Mouse (Mus musculus) neural tube, embryonic 15.5 days (tissue): ENCODE data around the gene Flrt1. TPM values are rescaled to one million over a fixed set of nuclear protein-coding genes. Genes with fewer than 3 reads are reported as not detected.

Source experiments
- ATAC-seq: fragments of 200-750 bp; cut with Nextera tagmentation; 2 replicates; pipeline ENCODE4 v1.8.0; 2017; ENCODE audit warnings: mild to moderate bottlenecking, moderate TSS enrichment, moderate library complexity; ENCODE audit not compliant: low FRiP score
- H3K27ac ChIP-seq: fragments of 300-500 bp; sonication (generic); replicated peaks from 2 replicates; pipeline ENCODE4 v1.5.1; 2015; ENCODE audit warnings: mild to moderate bottlenecking, inconsistent platforms
- H3K27me3 ChIP-seq: fragments of 300-500 bp; sonication (generic); replicated peaks from 2 replicates; pipeline ENCODE4 v1.6.1; 2015; ENCODE audit warnings: inconsistent platforms
- H3K36me3 ChIP-seq: fragments of 300-500 bp; sonication (generic); 2 replicates; pipeline ENCODE4 v1.6.1; 2015; ENCODE audit warnings: inconsistent platforms
- H3K4me1 ChIP-seq: fragments of 300-500 bp; sonication (generic); 2 replicates; pipeline ENCODE4 v1.6.1; 2015; ENCODE audit warnings: inconsistent platforms
- H3K4me2 ChIP-seq: fragments of 300-500 bp; sonication (generic); 2 replicates; pipeline ENCODE4 v1.6.1; 2015; ENCODE audit warnings: inconsistent platforms, mild to moderate bottlenecking, moderate library complexity
- H3K4me3 ChIP-seq: fragments of 300-500 bp; sonication (generic); replicated peaks from 2 replicates; pipeline ENCODE4 v1.5.1; 2015; ENCODE audit warnings: mild to moderate bottlenecking, inconsistent platforms
- H3K9ac ChIP-seq: fragments of 300-500 bp; sonication (generic); replicated peaks from 2 replicates; pipeline ENCODE4 v1.6.1; 2015; ENCODE audit warnings: mild to moderate bottlenecking, inconsistent platforms
- H3K9me3 ChIP-seq: fragments of 300-500 bp; sonication (generic); replicated peaks from 2 replicates; pipeline ENCODE4 v1.6.1; 2016; ENCODE audit warnings: inconsistent platforms
- WGBS: fragments of 180-500 bp; shearing (Covaris S2); methylation state at CpG from one replicate; pipeline ENCODE4 v1.1.7; 2015; ENCODE audit warnings: mixed read lengths; 5-methylcytosine and 5-hydroxymethylcytosine counted together
- polyA plus RNA-seq: library from polyadenylated mRNA; unstranded; fragments of >200 nt; fragmentation: Nextera tagmentation; extraction: Ambion mirVana; gene quantifications from 2 replicates; pipeline ENCODE4 v1.2.1, GENCODE M21; 2015

Flrt1 gene
- polyA plus RNA-seq, 1 experiment from 2014 or later, result 10.9 TPM

DNA sequence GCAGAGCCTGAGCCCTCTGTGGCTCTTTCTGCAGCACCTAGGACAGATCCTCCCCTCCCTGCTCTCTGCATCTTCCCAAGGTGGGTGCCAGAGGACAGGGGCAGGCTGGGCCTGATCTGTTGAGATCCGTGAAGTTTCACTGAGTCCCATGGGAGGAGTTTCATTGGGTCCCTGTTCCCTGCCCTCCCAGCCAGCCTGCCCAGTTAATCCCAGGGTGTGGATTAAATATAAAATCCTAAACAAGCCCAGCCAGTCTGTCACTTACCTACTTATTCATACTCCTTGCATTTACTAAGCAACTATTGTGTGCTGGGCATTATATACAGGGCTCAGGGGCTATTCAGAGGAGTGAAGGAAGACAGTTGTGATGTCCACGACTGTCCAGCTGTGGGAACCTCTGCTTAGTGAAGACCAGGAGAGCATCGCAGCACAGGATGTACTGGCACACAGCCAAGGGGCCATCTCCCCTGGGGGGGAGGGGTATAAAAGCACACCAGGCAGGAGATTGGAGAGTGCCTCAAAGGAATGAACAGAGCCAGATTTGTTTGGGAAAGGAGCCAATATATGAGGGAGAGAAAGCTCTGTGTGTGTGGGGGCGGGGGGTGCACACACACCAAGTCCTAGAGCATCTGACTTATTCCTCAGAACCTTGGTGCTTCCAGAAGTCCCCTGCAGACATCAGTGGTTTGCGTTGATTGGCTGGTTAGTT lies 36.8 kb upstream of the Flrt1 start:
- H3K9me3 ChIP-seq, result no peaks in the 10 kb centered on the region
- H3K36me3 ChIP-seq, result no peaks in the 10 kb centered on the region
- 42% methylated on average over 5 of the region's 5 CpGs for WGBS
- H3K27me3 ChIP-seq, result peaks cover 9% of the 10 kb centered on the region; the same call in 1 of the 2 replicates
- no peak overlapping the region for H3K9ac ChIP-seq
- ATAC-seq, result no peak
- H3K4me1 ChIP-seq, result peaks cover 94% of the 10 kb centered on the region
- no peak overlapping the region for H3K4me3 ChIP-seq
- peak overlapping the region; percentile 58 for H3K27ac ChIP-seq
- no peak overlapping the region for H3K4me2 ChIP-seq

- Histone ChIP-seq H3K4me3 (no peak overlapping the region), H3K9me3 (no peaks in the 10 kb centered on the region), H3K4me2 (no peak overlapping the region), H3K9ac (peak overlapping the region; percentile 20; the same call in 1 of the 2 replicates), H3K27ac (peak overlapping the region; percentile 58), H3K36me3 (no peaks in the 10 kb centered on the region), H3K27me3 (peaks cover 12% of the 10 kb centered on the region; the same call in 1 of the 2 replicates), H3K4me1 (peaks cover 98% of the 10 kb centered on the region)
- no peak for ATAC-seq
- 31% methylated on average over 12 of the region's 12 CpGs for WGBS
These were observed 35.4 kb upstream of the Flrt1 start for GRCm38 (mm10) chr19:7140856-7141421.

DNA sequence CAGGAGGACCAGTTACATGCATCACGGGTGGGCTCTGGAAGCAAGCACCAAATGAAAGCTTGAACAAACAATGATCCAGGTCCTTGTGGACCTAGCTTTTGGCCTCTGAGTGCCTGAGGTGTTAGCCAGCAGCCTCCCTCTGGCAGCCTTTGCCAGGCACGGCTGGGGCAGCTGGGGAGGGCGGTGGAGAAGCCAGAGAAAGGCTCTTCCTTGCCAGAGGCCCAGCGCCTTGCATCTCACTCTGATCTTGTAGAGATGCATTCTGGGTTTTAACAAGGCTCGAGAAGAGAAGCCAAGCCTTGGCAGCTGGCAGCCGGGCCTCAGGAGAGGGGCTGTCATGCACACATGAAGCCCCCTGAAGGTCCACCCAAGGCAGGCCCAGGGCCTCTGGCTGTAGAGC lies 34.8 kb upstream of the Flrt1 start:
- Histone ChIP-seq H3K4me2 (no peak overlapping the region), H3K27ac (peak overlapping the region; percentile 58), H3K9me3 (no peaks in the 10 kb centered on the region), H3K27me3 (peaks cover 7% of the 10 kb centered on the region; the same call in 1 of the 2 replicates), H3K4me3 (no peak overlapping the region), H3K4me1 (peaks cover 99% of the 10 kb centered on the region), H3K36me3 (no peaks in the 10 kb centered on the region), H3K9ac (no peak overlapping the region; the same call in 1 of the 2 replicates)
- WGBS, result 48% methylated on average over 6 of the region's 6 CpGs
- no peak for ATAC-seq

- H3K9ac ChIP-seq, result no peak overlapping the region
- ATAC-seq, result no peak
- 58% methylated on average over 4 of the region's 4 CpGs for WGBS
- H3K4me3 ChIP-seq, result no peak overlapping the region
- H3K36me3 ChIP-seq, result no peaks in the 10 kb centered on the region
- H3K4me1 ChIP-seq, result peaks cover 100% of the 10 kb centered on the region
- no peak overlapping the region for H3K4me2 ChIP-seq
- H3K9me3 ChIP-seq, result no peaks in the 10 kb centered on the region
- H3K27me3 ChIP-seq, result peaks cover 7% of the 10 kb centered on the region; the same call in 1 of the 2 replicates
- no peak overlapping the region for H3K27ac ChIP-seq
These were observed 33.8 kb upstream of the Flrt1 start for GRCm38 (mm10) chr19:7139321-7139720.

- peaks cover 99% of the 10 kb centered on the region for H3K4me1 ChIP-seq
- no peak overlapping the region for H3K4me3 ChIP-seq
- 12% methylated on average over 14 of the region's 14 CpGs for WGBS
- peaks cover 7% of the 10 kb centered on the region; the same call in 1 of the 2 replicates for H3K27me3 ChIP-seq
- H3K9ac ChIP-seq, result no peak overlapping the region; the same call in 1 of the 2 replicates
- no peak for ATAC-seq
- no peak overlapping the region for H3K4me2 ChIP-seq
- no peaks in the 10 kb centered on the region for H3K36me3 ChIP-seq
- H3K9me3 ChIP-seq, result no peaks in the 10 kb centered on the region
- peak overlapping the region; percentile 58 for H3K27ac ChIP-seq
These were observed 32.8 kb upstream of the Flrt1 start for GRCm38 (mm10) chr19:7138327-7138726.

DNA sequence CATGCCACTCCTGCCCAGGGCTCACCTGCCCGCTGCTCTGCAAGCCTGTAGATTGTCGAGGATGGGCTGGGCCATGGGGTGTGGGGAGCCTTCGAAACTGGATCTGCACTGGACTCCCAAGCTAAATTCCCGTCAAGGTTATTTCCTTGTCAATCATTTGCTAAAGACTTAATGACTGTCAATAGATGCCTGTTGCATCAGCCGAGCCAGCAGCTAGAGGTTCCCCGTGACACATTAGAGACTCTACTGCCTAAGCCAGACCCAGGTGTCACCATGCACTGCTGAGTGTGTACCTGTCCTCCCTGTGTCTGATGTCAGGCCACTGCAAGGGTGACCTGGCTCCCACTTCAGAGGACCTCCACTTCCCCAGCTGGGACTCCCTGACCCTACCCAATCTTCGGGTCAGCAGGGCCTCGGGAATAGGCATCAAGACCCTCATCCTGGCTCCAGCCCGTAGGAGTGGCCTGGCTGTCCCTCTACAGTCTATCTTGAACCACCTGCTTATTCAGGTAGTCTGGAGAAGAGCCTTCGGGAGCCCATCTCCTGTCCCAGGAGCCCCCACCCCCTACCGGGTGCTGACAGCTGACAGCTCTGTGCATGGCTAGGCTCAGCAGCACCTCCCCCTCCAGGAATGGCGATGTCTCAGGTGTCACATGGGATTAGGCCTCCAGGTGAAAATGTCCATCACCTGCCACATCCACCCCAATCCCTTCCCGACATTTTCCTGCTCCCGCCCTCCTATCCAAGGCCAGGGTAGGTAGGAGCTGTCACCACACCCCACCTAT lies 31.4 kb upstream of the Flrt1 start:
- H3K36me3 ChIP-seq, result no peaks in the 10 kb centered on the region
- no peak overlapping the region for H3K4me3 ChIP-seq
- H3K27me3 ChIP-seq, result peaks cover 9% of the 10 kb centered on the region; the same call in 1 of the 2 replicates
- peak overlapping the region; percentile 81 for H3K27ac ChIP-seq
- H3K4me2 ChIP-seq, result no peak overlapping the region
- no peak for ATAC-seq
- H3K4me1 ChIP-seq, result peaks cover 91% of the 10 kb centered on the region
- WGBS, result 34% methylated on average over 14 of the region's 14 CpGs
- no peak overlapping the region for H3K9ac ChIP-seq
- no peaks in the 10 kb centered on the region for H3K9me3 ChIP-seq

GRCm38 (mm10) chr19:7136016-7136415 lies 30.5 kb upstream of the Flrt1 start:
- Histone ChIP-seq H3K9ac (0 out of 2 replicates have a peak overlapping the region, but pooled peaks have one; percentile 28), H3K4me3 (no peak overlapping the region), H3K27ac (peak overlapping the region; percentile 81), H3K36me3 (no peaks in the 10 kb centered on the region), H3K4me1 (peaks cover 82% of the 10 kb centered on the region), H3K4me2 (peak overlapping the region; percentile 34), H3K27me3 (peaks cover 11% of the 10 kb centered on the region; the same call in 1 of the 2 replicates), H3K9me3 (no peaks in the 10 kb centered on the region)
- 12% methylated on average over 9 of the region's 9 CpGs for WGBS
- ATAC-seq, result peak; percentile 32

DNA sequence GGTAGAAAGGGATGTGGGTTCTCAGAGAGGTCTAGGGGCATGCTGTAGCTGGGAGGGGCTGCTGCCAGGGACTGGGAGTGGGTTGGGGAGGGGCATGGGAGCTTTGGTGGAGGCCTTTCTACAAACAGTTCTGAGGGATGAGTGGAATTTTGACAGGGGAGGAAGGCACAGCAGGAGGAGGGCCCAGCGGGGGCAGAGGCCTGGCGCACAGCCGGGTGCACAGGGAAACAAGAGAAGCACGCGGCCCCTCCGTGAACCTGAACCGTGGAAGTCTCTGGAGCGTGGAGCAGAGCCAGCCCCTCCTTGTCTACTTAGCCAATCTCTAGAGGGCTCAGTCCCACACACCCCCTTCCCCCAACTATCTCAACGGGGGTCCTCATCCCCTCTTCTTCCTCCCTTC lies 30.0 kb upstream of the Flrt1 start:
- H3K9ac ChIP-seq, result 0 out of 2 replicates have a peak overlapping the region, but pooled peaks have one; percentile 28

GRCm38 (mm10) chr19:7134631-7135091 lies 29.1 kb upstream of the Flrt1 start:
- Histone ChIP-seq H3K9ac (no peak overlapping the region), H3K4me3 (no peak overlapping the region), H3K27me3 (peaks cover 11% of the 10 kb centered on the region; the same call in 1 of the 2 replicates), H3K4me2 (no peak overlapping the region), H3K36me3 (no peaks in the 10 kb centered on the region), H3K4me1 (peaks cover 69% of the 10 kb centered on the region), H3K9me3 (no peaks in the 10 kb centered on the region), H3K27ac (peak overlapping the region; percentile 81)
- ATAC-seq, result peak; percentile 21
- 14% methylated on average over 17 of the region's 17 CpGs for WGBS

More for the DNA sequence above, 30.0 kb upstream of the Flrt1 start:
- Histone ChIP-seq H3K4me1 (peaks cover 77% of the 10 kb centered on the region), H3K4me2 (peak overlapping the region; percentile 34), H3K27me3 (peaks cover 11% of the 10 kb centered on the region; the same call in 1 of the 2 replicates), H3K9me3 (no peaks in the 10 kb centered on the region), H3K36me3 (no peaks in the 10 kb centered on the region), H3K27ac (peak overlapping the region; percentile 81), H3K4me3 (no peak overlapping the region)
- peak; percentile 65 for ATAC-seq
- 9% methylated on average over 9 of the region's 9 CpGs for WGBS

DNA sequence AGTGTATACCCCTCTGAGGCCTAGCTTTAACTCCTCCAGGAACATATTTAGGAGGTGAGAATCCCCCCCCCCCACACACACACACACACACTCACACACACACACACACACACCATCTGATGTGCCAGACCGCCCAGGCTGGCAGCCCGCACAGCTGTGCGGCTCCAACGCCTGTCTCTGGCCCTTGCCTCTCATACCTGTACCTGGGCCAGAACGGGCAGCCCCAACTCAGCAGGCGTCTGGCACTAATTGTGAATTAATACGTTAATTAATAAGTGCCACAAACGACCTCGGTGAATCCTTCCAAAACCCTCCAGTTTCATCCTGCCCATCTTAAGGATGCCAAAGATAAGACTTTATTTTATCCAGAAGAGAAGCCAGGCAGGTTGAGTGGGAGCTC lies 27.9 kb upstream of the Flrt1 start:
- Histone ChIP-seq H3K4me1 (peaks cover 61% of the 10 kb centered on the region), H3K9ac (no peak overlapping the region), H3K36me3 (no peaks in the 10 kb centered on the region), H3K4me3 (no peak overlapping the region), H3K27ac (no peak overlapping the region), H3K27me3 (peaks cover 11% of the 10 kb centered on the region; the same call in 1 of the 2 replicates), H3K9me3 (no peaks in the 10 kb centered on the region), H3K4me2 (no peak overlapping the region)
- ATAC-seq, result no peak
- 59% methylated on average over 9 of the region's 9 CpGs for WGBS

- Histone ChIP-seq H3K27me3 (peaks cover 6% of the 10 kb centered on the region; the same call in 1 of the 2 replicates), H3K27ac (no peak overlapping the region), H3K4me2 (no peak overlapping the region), H3K4me3 (no peak overlapping the region), H3K9me3 (no peaks in the 10 kb centered on the region), H3K36me3 (no peaks in the 10 kb centered on the region), H3K4me1 (peaks cover 30% of the 10 kb centered on the region), H3K9ac (no peak overlapping the region)
- ATAC-seq, result no peak
- 64% methylated on average over 11 of the region's 11 CpGs for WGBS
These were observed 24.8 kb upstream of the Flrt1 start for GRCm38 (mm10) chr19:7130317-7130716.
